ENCODE assay signal across 24 mouse cellular contexts in genomic region chr3:121808246-121808645, GRCm38 (mm10).
"Had no signal": no experiment of that assay in that cellular context is flagged by ENCODE, and none has a peak within 500 bp of the region (broad histone marks: within the 10 kb centered on the region; RNA-seq: fewer than 3 reads in every experiment).

No protein-coding gene starts in this region.

- H3K27me3 ChIP-seq: heart, embryonic 12.5 days; hindbrain, embryonic 12.5 days; intestine, embryonic 15.5 days; limb, embryonic 13.5 days; limb, embryonic 15.5 days had no signal

- DNase-seq: gastrocnemius, adult 2 months; gastrocnemius, postnatal 10 days; gastrocnemius, postnatal 25 days; heart, adult 18-20 months; heart, postnatal 10 days; heart, postnatal 4 days; kidney, adult 18-20 months; kidney, adult 8-10 months; kidney, postnatal 10 days; kidney, postnatal 25 days; kidney, postnatal 4 days had no signal

- H3K9ac ChIP-seq: heart, embryonic 12.5 days; hindbrain, embryonic 12.5 days; hindbrain, embryonic 14.5 days; intestine, embryonic 15.5 days; limb, embryonic 13.5 days; limb, embryonic 15.5 days had no signal

- H3K27ac ChIP-seq: gastrocnemius, adult 2 months; heart, embryonic 10.5 days; hindbrain, embryonic 10.5 days; hindbrain, embryonic 12.5 days; hindbrain, embryonic 14.5 days; intestine, embryonic 15.5 days; layer of hippocampus, adult 2 months; left cerebral cortex, adult 2 months; limb, embryonic 13.5 days; limb, embryonic 15.5 days had no signal

- ATAC-seq: hindbrain, embryonic 16.5 days; inflammation-experienced regulatory T-cells, adult 6 months; intestine, embryonic 15.5 days; intestine, postnatal 0 days had no signal

- H3K4me3 ChIP-seq: gastrocnemius, adult 2 months; heart, embryonic 10.5 days; heart, embryonic 12.5 days; hindbrain, embryonic 10.5 days; hindbrain, embryonic 12.5 days; intestine, embryonic 15.5 days; layer of hippocampus, adult 2 months; left cerebral cortex, adult 2 months; limb, embryonic 13.5 days; limb, embryonic 15.5 days had no signal

- H3K9me3 ChIP-seq: heart, embryonic 10.5 days; heart, embryonic 12.5 days; hindbrain, embryonic 10.5 days; hindbrain, embryonic 12.5 days; intestine, embryonic 15.5 days; limb, embryonic 13.5 days; limb, embryonic 15.5 days had no signal

- H3K4me1 ChIP-seq: limb, embryonic 15.5 days had no signal

- H3K4me2 ChIP-seq: heart, embryonic 12.5 days; hindbrain, embryonic 12.5 days; hindbrain, embryonic 14.5 days; intestine, embryonic 15.5 days; limb, embryonic 13.5 days; limb, embryonic 15.5 days had no signal
